Mouse (Mus musculus) midbrain, embryonic 16.5 days (tissue): ENCODE data around the gene Zfp36. TPM values are rescaled to one million over a fixed set of nuclear protein-coding genes. Genes with fewer than 3 reads are reported as not detected.
A peak's percentile ranks its signal among the peaks of the same experiment; 100 is the strongest.

ENCODE experiments used
- ATAC-seq: fragments of 200-750 bp; cut with Nextera tagmentation; 2 replicates; pipeline ENCODE4 v1.8.0; 2017; ENCODE audit warnings: moderate TSS enrichment
- H3K27ac ChIP-seq: fragments of 300-500 bp; sonication (generic); 2 replicates; pipeline ENCODE4 v1.5.1; 2014; ENCODE audit warnings: mild to moderate bottlenecking, low read length, mixed read lengths
- H3K27me3 ChIP-seq: fragments of 300-500 bp; sonication (generic); 2 replicates; pipeline ENCODE4 v1.6.1; 2014; ENCODE audit warnings: low read depth, low read length, mixed read lengths; ENCODE audit not compliant: control insufficient read depth, insufficient read depth
- H3K36me3 ChIP-seq: fragments of 300-500 bp; sonication (generic); 2 replicates; pipeline ENCODE4 v1.6.1; 2014; ENCODE audit warnings: mild to moderate bottlenecking, low read length, moderate library complexity, mixed read lengths; ENCODE audit not compliant: control insufficient read depth, insufficient read depth
- H3K4me1 ChIP-seq: fragments of 300-500 bp; sonication (generic); 2 replicates; pipeline ENCODE4 v1.6.1; 2014; ENCODE audit warnings: mild to moderate bottlenecking, low read length, mixed read lengths; ENCODE audit not compliant: control insufficient read depth, insufficient read depth
- H3K4me2 ChIP-seq: fragments of 300-500 bp; sonication (generic); 2 replicates; pipeline ENCODE4 v1.6.1; 2014; ENCODE audit warnings: mild to moderate bottlenecking, low read length, mixed read lengths
- H3K4me3 ChIP-seq: fragments of 300-500 bp; sonication (generic); 2 replicates; pipeline ENCODE4 v1.5.1; 2014; ENCODE audit warnings: low read depth, mild to moderate bottlenecking, low read length, moderate library complexity, mixed read lengths
- H3K9ac ChIP-seq: fragments of 300-500 bp; sonication (generic); 2 replicates; pipeline ENCODE4 v1.6.1; 2014; ENCODE audit warnings: low read depth, low read length, mixed read lengths
- H3K9me3 ChIP-seq: fragments of 300-500 bp; sonication (generic); replicated peaks from 2 replicates; pipeline ENCODE4 v1.6.1; 2014; ENCODE audit warnings: mild to moderate bottlenecking, low read length, mixed read lengths; ENCODE audit not compliant: control insufficient read depth, poor library complexity, severe bottlenecking
- WGBS: fragments of 180-500 bp; shearing (Covaris S2); extraction: QIAGEN DNeasy Blood & Tissue Kit; methylation state at CpG from one replicate; pipeline ENCODE4 v1.1.7; 2014; 5-methylcytosine and 5-hydroxymethylcytosine counted together
- polyA plus RNA-seq: library from polyadenylated mRNA; unstranded; fragments of >200 nt; fragmentation: Nextera tagmentation; extraction: Ambion mirVana; gene quantifications from 2 replicates; pipeline ENCODE4 v1.2.1, GENCODE M21; 2015

The Zfp36 gene
- polyA plus RNA-seq = 2.9 and 3.3 TPM in 2 replicates

DNA sequence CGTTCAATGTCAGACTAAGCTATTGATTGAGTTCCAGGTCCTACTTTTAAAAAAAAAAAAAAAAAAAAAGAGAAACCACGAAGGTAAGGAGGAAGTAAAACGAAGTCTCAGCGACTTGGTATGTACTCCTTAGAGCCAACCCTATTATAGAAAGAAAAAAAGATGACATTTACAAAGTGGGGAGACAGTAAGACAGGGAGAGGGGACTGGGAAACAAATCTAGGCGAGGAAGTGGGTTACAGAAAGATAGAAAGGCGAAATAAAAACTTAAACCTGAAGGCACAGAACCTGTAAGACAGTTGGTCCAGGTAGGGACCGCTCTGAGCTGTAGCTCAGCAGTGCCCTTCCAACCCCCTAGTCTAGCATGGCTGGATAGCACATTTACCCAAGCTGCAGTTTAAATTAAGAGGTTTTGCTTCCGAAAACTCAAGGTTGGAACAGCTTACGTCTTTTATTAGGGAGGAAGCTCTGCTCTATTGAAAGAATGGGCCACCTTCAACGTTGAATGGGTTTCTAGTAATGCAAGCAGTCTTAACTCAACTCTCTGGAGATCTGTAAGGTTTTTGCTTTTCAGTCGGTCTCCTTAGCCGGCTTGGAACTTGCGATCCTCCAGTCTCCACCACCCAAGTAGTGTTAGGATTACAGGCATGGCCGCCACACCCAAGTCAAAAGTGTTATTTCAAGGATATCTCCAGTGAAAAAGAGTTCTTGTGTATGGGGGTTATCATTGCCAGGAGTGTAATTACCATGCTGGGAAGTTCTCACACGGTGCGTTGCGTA lies at the start of gene Zfp36:
Zfp36 (minus strand) TSS at position 17 of the 780 bp plus-strand sequence.
- Histone ChIP-seq H3K4me2 (peak within 1 kb of the TSS; percentile 67), H3K9ac (peak within 1 kb of the TSS; percentile 68), H3K36me3 (no peaks in the 10 kb centered on the region), H3K27me3 (peaks cover 4% of the 10 kb centered on the region; the same call in 1 of the 2 replicates), H3K9me3 (no peaks in the 10 kb centered on the region), H3K4me3 (peak within 1 kb of the TSS; percentile 44), H3K27ac (peak within 1 kb of the TSS; percentile 68), H3K4me1 (peaks cover 21% of the 10 kb centered on the region)
- no peak for ATAC-seq
- WGBS = 58% methylated on average over 17 of the region's 17 CpGs

GRCm38 (mm10) chr7:28427738-28428137 lies 47.7 kb upstream of the Zfp36 start:
- H3K9ac ChIP-seq = no peak overlapping the region
- no peaks in the 10 kb centered on the region for H3K9me3 ChIP-seq
- no peak overlapping the region for H3K4me2 ChIP-seq
- no peak for ATAC-seq
- no peak overlapping the region for H3K4me3 ChIP-seq
- H3K36me3 ChIP-seq = peaks cover 5% of the 10 kb centered on the region
- no peaks in the 10 kb centered on the region for H3K27me3 ChIP-seq
- H3K27ac ChIP-seq = no peak overlapping the region
- peaks cover 7% of the 10 kb centered on the region for H3K4me1 ChIP-seq

GRCm38 (mm10) chr7:28423018-28423417 lies 43.0 kb upstream of the Zfp36 start:
- no peak overlapping the region for H3K9ac ChIP-seq
- H3K27ac ChIP-seq = no peak overlapping the region
- WGBS = 96% methylated on average over 1 of the region's 1 CpGs
- no peak overlapping the region for H3K4me2 ChIP-seq
- peaks cover 27% of the 10 kb centered on the region for H3K36me3 ChIP-seq
- no peak overlapping the region for H3K4me3 ChIP-seq
- H3K27me3 ChIP-seq = no peaks in the 10 kb centered on the region
- H3K4me1 ChIP-seq = no peaks in the 10 kb centered on the region; the same call in 1 of the 2 replicates
- no peaks in the 10 kb centered on the region for H3K9me3 ChIP-seq
- ATAC-seq = no peak

GRCm38 (mm10) chr7:28419416-28419815 lies 39.4 kb upstream of the Zfp36 start:
- peaks cover 40% of the 10 kb centered on the region for H3K36me3 ChIP-seq
- no peaks in the 10 kb centered on the region for H3K4me1 ChIP-seq
- no peak for ATAC-seq
- H3K4me3 ChIP-seq = no peak overlapping the region
- 94% methylated on average over 2 of the region's 2 CpGs for whole genome bisulfite sequencing
- no peak overlapping the region for H3K27ac ChIP-seq
- H3K9me3 ChIP-seq = no peaks in the 10 kb centered on the region
- H3K9ac ChIP-seq = no peak overlapping the region
- no peak overlapping the region for H3K4me2 ChIP-seq
- no peaks in the 10 kb centered on the region for H3K27me3 ChIP-seq

GRCm38 (mm10) chr7:28418096-28418670 lies 38.1 kb upstream of the Zfp36 start:
- no peak overlapping the region for H3K27ac ChIP-seq
- no peak overlapping the region for H3K4me3 ChIP-seq
- H3K36me3 ChIP-seq = peaks cover 47% of the 10 kb centered on the region
- no peak overlapping the region for H3K9ac ChIP-seq
- no peak overlapping the region for H3K4me2 ChIP-seq
- H3K4me1 ChIP-seq = no peaks in the 10 kb centered on the region
- H3K27me3 ChIP-seq = no peaks in the 10 kb centered on the region
- WGBS = 91% methylated on average over 8 of the region's 8 CpGs
- H3K9me3 ChIP-seq = no peaks in the 10 kb centered on the region
- ATAC-seq = no peak; the same call in 1 of the 2 replicates

DNA sequence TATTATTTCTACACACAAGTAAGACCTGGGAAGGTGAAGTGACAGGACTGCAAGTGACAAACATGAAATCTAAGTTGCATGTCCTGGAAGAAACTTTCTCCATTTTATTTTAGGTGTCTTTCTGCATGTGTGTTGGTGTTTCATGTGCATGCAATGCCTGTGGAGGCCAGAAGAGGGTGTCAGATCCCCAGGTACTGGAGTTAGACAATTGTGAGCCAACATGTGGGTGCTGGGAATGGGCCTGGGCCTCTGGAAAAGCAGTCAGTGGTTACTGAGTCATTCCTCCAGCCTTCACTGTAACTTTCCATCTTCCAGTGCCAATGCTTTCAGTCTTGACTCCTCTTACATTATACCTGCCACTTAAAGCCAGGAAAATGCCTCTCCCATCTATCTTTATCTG lies 37.3 kb upstream of the Zfp36 start:
- H3K27ac ChIP-seq = no peak overlapping the region
- H3K36me3 ChIP-seq = peaks cover 55% of the 10 kb centered on the region
- H3K4me1 ChIP-seq = no peaks in the 10 kb centered on the region
- no peak overlapping the region for H3K4me3 ChIP-seq
- no peak overlapping the region for H3K4me2 ChIP-seq
- no peak overlapping the region for H3K9ac ChIP-seq
- ATAC-seq = no peak
- no peaks in the 10 kb centered on the region for H3K27me3 ChIP-seq
- H3K9me3 ChIP-seq = no peaks in the 10 kb centered on the region

- Histone ChIP-seq H3K36me3 (peaks cover 45% of the 10 kb centered on the region), H3K9ac (no peak overlapping the region), H3K27ac (no peak overlapping the region), H3K9me3 (no peaks in the 10 kb centered on the region), H3K4me3 (no peak overlapping the region), H3K27me3 (no peaks in the 10 kb centered on the region), H3K4me1 (no peaks in the 10 kb centered on the region), H3K4me2 (no peak overlapping the region)
- ATAC-seq = no peak
- WGBS = 90% methylated on average over 4 of the region's 4 CpGs
Measured at GRCm38 (mm10) chr7:28412826-28413225, 32.8 kb upstream of the Zfp36 start.

DNA sequence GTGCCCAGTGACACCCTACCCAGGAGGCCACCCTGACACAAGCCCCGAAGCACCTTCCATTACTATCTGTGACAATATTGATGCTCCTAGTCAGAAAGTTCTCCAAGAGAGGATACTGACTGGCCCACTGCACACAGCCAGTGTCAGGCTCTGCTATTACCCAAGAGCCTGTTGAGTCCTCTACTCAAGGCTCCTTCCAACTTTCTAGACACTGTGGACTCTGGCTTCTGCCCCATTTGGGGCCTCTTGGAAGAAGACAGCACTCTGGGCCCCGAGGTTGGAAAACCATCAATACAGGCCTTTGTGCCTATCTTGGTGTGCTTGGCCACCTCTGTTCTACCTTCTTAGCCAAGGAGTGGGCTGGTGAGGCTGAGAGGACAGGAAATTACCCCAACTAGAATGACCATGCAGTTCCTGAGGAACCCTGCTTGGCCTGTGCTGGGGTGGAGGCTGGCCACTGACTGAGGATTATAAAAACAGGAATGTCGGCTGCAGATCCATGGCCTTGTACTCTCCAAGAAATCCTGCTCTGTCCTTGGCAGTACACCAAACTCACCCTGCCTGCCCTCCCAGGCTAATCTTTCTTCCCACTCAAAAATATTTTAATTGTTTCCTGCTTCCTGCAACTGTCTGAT lies 30.9 kb upstream of the Zfp36 start:
- Histone ChIP-seq H3K4me3 (no peak overlapping the region), H3K36me3 (peaks cover 51% of the 10 kb centered on the region), H3K4me2 (no peak overlapping the region), H3K9me3 (no peaks in the 10 kb centered on the region), H3K27me3 (no peaks in the 10 kb centered on the region), H3K27ac (no peak overlapping the region), H3K9ac (no peak overlapping the region), H3K4me1 (no peaks in the 10 kb centered on the region)
- ATAC-seq = no peak
- 90% methylated on average over 3 of the region's 3 CpGs for WGBS

- peaks cover 62% of the 10 kb centered on the region for H3K36me3 ChIP-seq
- no peaks in the 10 kb centered on the region for H3K4me1 ChIP-seq
- H3K27ac ChIP-seq = no peak overlapping the region
- H3K9me3 ChIP-seq = no peaks in the 10 kb centered on the region
- no peak overlapping the region for H3K9ac ChIP-seq
- WGBS = 88% methylated on average over 3 of the region's 3 CpGs
- H3K4me3 ChIP-seq = no peak overlapping the region
- no peak for ATAC-seq
- no peak overlapping the region for H3K4me2 ChIP-seq
- no peaks in the 10 kb centered on the region for H3K27me3 ChIP-seq
Measured at GRCm38 (mm10) chr7:28401942-28402341, 21.9 kb upstream of the Zfp36 start.
